Comparison of ENCODE assay signal across 37 mouse cellular contexts in genomic region chr8:94129133-94129789, GRCm38 (mm10). TPM values are rescaled to one million over a fixed set of nuclear protein-coding genes. Genes with fewer than 3 reads are reported as not detected.
A peak's percentile ranks its signal among the peaks of the same experiment; 100 is the strongest.
DNase-seq lines count a peak whose midpoint lies in the region; ATAC-seq and TF ChIP-seq lines count a peak whose summit lies in the region.
"Had no signal": no experiment of that assay in that cellular context is flagged by ENCODE, and none has a peak within 500 bp of the region (broad histone marks: within the 10 kb centered on the region; RNA-seq: fewer than 3 reads in every experiment).

No protein-coding gene starts in this region.

- no peak for TF ChIP-seq EP300 in lung, postnatal 0 days (IDR thresholded peaks at IDR 0.05)

- peak; percentile 69 for ATAC-seq in forebrain, embryonic 14.5 days
- ATAC-seq in forebrain, embryonic 16.5 days = peak; percentile 71
- no peak for ATAC-seq in lung, postnatal 0 days
- ATAC-seq: intestine, postnatal 0 days; Patski had no signal

- no peaks in the 10 kb centered on the region for H3K9me3 ChIP-seq in forebrain, embryonic 14.5 days (replicated peaks; ENCODE audit: control insufficient read depth, low read length)
- H3K9me3 ChIP-seq in forebrain, embryonic 10.5 days = no peaks in the 10 kb centered on the region
- H3K9me3 ChIP-seq in forebrain, embryonic 16.5 days (ENCODE audit: control insufficient read depth, low read length) = no peaks in the 10 kb centered on the region
- H3K9me3 ChIP-seq in lung, postnatal 0 days (ENCODE audit: low read length) = no peaks in the 10 kb centered on the region
- H3K9me3 ChIP-seq: embryonic facial prominence, embryonic 10.5 days; embryonic facial prominence, embryonic 13.5 days; G1E; hindbrain, embryonic 12.5 days; hindbrain, embryonic 15.5 days had no signal

- no peak overlapping the region for H3K4me3 ChIP-seq in forebrain, embryonic 14.5 days (ENCODE audit: low read depth, low read length)
- H3K4me3 ChIP-seq in forebrain, embryonic 10.5 days = no peak overlapping the region
- H3K4me3 ChIP-seq in layer of hippocampus, adult 2 months = no peak overlapping the region
- no peak overlapping the region for H3K4me3 ChIP-seq in forebrain, embryonic 16.5 days (replicated peaks; ENCODE audit: low read length)
- no peak overlapping the region for H3K4me3 ChIP-seq in lung, postnatal 0 days (ENCODE audit: low read depth, low read length)
- H3K4me3 ChIP-seq: embryonic facial prominence, embryonic 10.5 days; embryonic facial prominence, embryonic 13.5 days; erythroblast, embryonic 14.5 days; hindbrain, embryonic 12.5 days; hindbrain, embryonic 15.5 days had no signal

- peak; percentile 60 for DNase-seq in forebrain, embryonic 14.5 days (ENCODE audit: low spot score)
- DNase-seq in forebrain, embryonic 10.5 days (ENCODE audit: extremely low spot score, low spot score) = no peak
- no peak for DNase-seq in layer of hippocampus, adult 2 months (ENCODE audit: low spot score in 2 of 2)
- no peak for DNase-seq in layer of hippocampus, adult 18-20 months (ENCODE audit: low spot score in 2 of 2)
- DNase-seq in adrenal gland, postnatal 10 days = no peak
- no peak for DNase-seq in lung, postnatal 0 days (ENCODE audit: low spot score)
- DNase-seq: adrenal gland, postnatal 14 days; B cell, adult 2 months; cerebellum, adult 11 months; cerebellum, adult 2 months; cerebellum, adult 9-11 months; cerebellum, postnatal 36 days; embryo, embryonic 11 days; gastrocnemius, postnatal 10 days; gastrocnemius, postnatal 36 days; kidney, adult 2 months had no signal

- peaks cover 9% of the 10 kb centered on the region; the same call in 1 of the 2 replicates for H3K4me1 ChIP-seq in forebrain, embryonic 14.5 days (ENCODE audit: control insufficient read depth, insufficient read depth, low read length)
- H3K4me1 ChIP-seq in forebrain, embryonic 10.5 days = peaks cover 4% of the 10 kb centered on the region; the same call in 1 of the 2 replicates
- H3K4me1 ChIP-seq in forebrain, embryonic 16.5 days (replicated peaks; ENCODE audit: control insufficient read depth, insufficient read depth, low read length) = peaks cover 14% of the 10 kb centered on the region
- no peaks in the 10 kb centered on the region for H3K4me1 ChIP-seq in lung, postnatal 0 days (ENCODE audit: insufficient read depth, low read depth, low read length)

- H3K4me2 ChIP-seq in forebrain, embryonic 14.5 days (ENCODE audit: low read length) = no peak overlapping the region
- H3K4me2 ChIP-seq in forebrain, embryonic 16.5 days (ENCODE audit: low read length) = no peak overlapping the region
- H3K4me2 ChIP-seq in lung, postnatal 0 days (replicated peaks; ENCODE audit: low read depth, low read length) = no peak overlapping the region
- H3K4me2 ChIP-seq: embryonic facial prominence, embryonic 13.5 days; heart, embryonic 11.5 days; hindbrain, embryonic 12.5 days; hindbrain, embryonic 15.5 days had no signal

- no peak overlapping the region for H3K27ac ChIP-seq in forebrain, embryonic 14.5 days (ENCODE audit: low read depth, low read length)
- no peak overlapping the region for H3K27ac ChIP-seq in forebrain, embryonic 10.5 days
- H3K27ac ChIP-seq in layer of hippocampus, adult 2 months = peak overlapping the region; percentile 76; the same call in 1 of the 2 replicates
- H3K27ac ChIP-seq in forebrain, embryonic 16.5 days (ENCODE audit: low read length) = peak overlapping the region; percentile 73
- no peak overlapping the region for H3K27ac ChIP-seq in lung, postnatal 0 days (ENCODE audit: low read length)
- H3K27ac ChIP-seq: embryonic facial prominence, embryonic 10.5 days; embryonic facial prominence, embryonic 13.5 days; hindbrain, embryonic 12.5 days; hindbrain, embryonic 15.5 days had no signal

- no peak overlapping the region for H3K9ac ChIP-seq in forebrain, embryonic 14.5 days (ENCODE audit: low read length)
- no peak overlapping the region for H3K9ac ChIP-seq in forebrain, embryonic 16.5 days (replicated peaks; ENCODE audit: low read depth, low read length)
- no peak overlapping the region for H3K9ac ChIP-seq in lung, postnatal 0 days (replicated peaks; ENCODE audit: low read depth)
- H3K9ac ChIP-seq: embryonic facial prominence, embryonic 13.5 days; hindbrain, embryonic 12.5 days; hindbrain, embryonic 15.5 days had no signal

- no peaks in the 10 kb centered on the region for H3K27me3 ChIP-seq in forebrain, embryonic 14.5 days (replicated peaks; ENCODE audit: control insufficient read depth, insufficient read depth, low read length)
- H3K27me3 ChIP-seq in forebrain, embryonic 10.5 days (ENCODE audit: poor library complexity, severe bottlenecking) = no peaks in the 10 kb centered on the region
- no peaks in the 10 kb centered on the region for H3K27me3 ChIP-seq in forebrain, embryonic 16.5 days (replicated peaks; ENCODE audit: control insufficient read depth, insufficient read depth, low read length)
- H3K27me3 ChIP-seq in lung, postnatal 0 days (replicated peaks; ENCODE audit: insufficient read depth, low read length) = no peaks in the 10 kb centered on the region
- H3K27me3 ChIP-seq: embryonic facial prominence, embryonic 13.5 days; hindbrain, embryonic 12.5 days; hindbrain, embryonic 15.5 days; Patski had no signal

- H3K36me3 ChIP-seq in forebrain, embryonic 14.5 days (ENCODE audit: control insufficient read depth, insufficient read depth, low read length) = no peaks in the 10 kb centered on the region
- no peaks in the 10 kb centered on the region for H3K36me3 ChIP-seq in forebrain, embryonic 10.5 days (replicated peaks)
- no peaks in the 10 kb centered on the region for H3K36me3 ChIP-seq in forebrain, embryonic 16.5 days (ENCODE audit: control insufficient read depth, insufficient read depth)
- no peaks in the 10 kb centered on the region for H3K36me3 ChIP-seq in lung, postnatal 0 days (ENCODE audit: insufficient read depth, low read length)
- H3K36me3 ChIP-seq: embryonic facial prominence, embryonic 10.5 days; embryonic facial prominence, embryonic 13.5 days; G1E; hindbrain, embryonic 12.5 days; hindbrain, embryonic 15.5 days had no signal

- 66% methylated on average over 6 of the region's 6 CpGs for WGBS in forebrain, embryonic 14.5 days
- WGBS in forebrain, embryonic 10.5 days = 84% methylated on average over 6 of the region's 6 CpGs
- 63% methylated on average over 6 of the region's 6 CpGs for WGBS in forebrain, embryonic 16.5 days
- WGBS in lung, postnatal 0 days = 83% methylated on average over 6 of the region's 6 CpGs

- TF ChIP-seq CTCF in layer of hippocampus, adult 2 months (conservative IDR thresholded peaks at IDR 0.05) = no peak
- no peak for TF ChIP-seq CTCF in lung, postnatal 0 days (IDR thresholded peaks at IDR 0.05)

RNA-seq across cellular contexts. Expression of gene Mt4, which starts 7.7 kb away (rescaled TPM):
- polyA plus RNA-seq in forebrain, embryonic 14.5 days (2014; fragmentation: Nextera tagmentation; extraction: Ambion mirVana) = not detected in 2 replicates
- polyA plus RNA-seq in forebrain, embryonic 10.5 days (2016; fragmentation: Nextera tagmentation; extraction: Ambion mirVana) = not detected in 2 replicates
- not detected for total RNA-seq in layer of hippocampus, adult 2 months (2021)
- not detected for total RNA-seq in layer of hippocampus, adult 18-20 months (2021)
- not detected in 2 replicates for polyA plus RNA-seq in forebrain, embryonic 16.5 days (2015; fragmentation: Nextera tagmentation; extraction: Ambion mirVana)
- not detected for total RNA-seq in adrenal gland, postnatal 10 days (2021)
- polyA plus RNA-seq in lung, postnatal 0 days (2015; fragmentation: Nextera tagmentation; extraction: Ambion mirVana) = not detected in 2 replicates
- total RNA-seq: adrenal gland, adult 18-20 months; adrenal gland, postnatal 14 days; adrenal gland, postnatal 4 days; CH12.LX; G1E; gastrocnemius, adult 18-20 months; gastrocnemius, postnatal 10 days; gastrocnemius, postnatal 36 days; granulocyte monocyte progenitor cell, adult 5-6 weeks; heart, adult 8-10 months; heart, postnatal 25 days; hematopoietic stem cell, adult 5-6 weeks had no signal
- polyA plus RNA-seq: cerebellum, adult 2 months; cortical plate, adult 2 months; embryonic facial prominence, embryonic 10.5 days; embryonic facial prominence, embryonic 13.5 days; erythroblast, embryonic 14.5 days; G1E; heart, embryonic 11.5 days; heart, embryonic 14.5 days; heart, postnatal 0 days; hindbrain, embryonic 12.5 days; hindbrain, embryonic 15.5 days; kidney, adult 2 months; Patski had no signal

RNA-seq across cellular contexts. Expression of gene Mt3, which starts 23.1 kb away (rescaled TPM):
- polyA plus RNA-seq in forebrain, embryonic 14.5 days (2014; fragmentation: Nextera tagmentation; extraction: Ambion mirVana) = 237 and 306 TPM in 2 replicates
- polyA plus RNA-seq in forebrain, embryonic 10.5 days (2016; fragmentation: Nextera tagmentation; extraction: Ambion mirVana) = 20.7 and 21.5 TPM in 2 replicates
- 1,000 to 10,000 TPM; 1,175 to 1,192 TPM for total RNA-seq in layer of hippocampus, adult 2 months (2021)
- 1,000 to 10,000 TPM; 1,203 to 1,275 TPM for total RNA-seq in layer of hippocampus, adult 18-20 months (2021)
- polyA plus RNA-seq in forebrain, embryonic 16.5 days (2015; fragmentation: Nextera tagmentation; extraction: Ambion mirVana) = 191 and 212 TPM in 2 replicates
- total RNA-seq in adrenal gland, postnatal 10 days (2021) = 10 to 100 TPM in 1 of 2 experiments, 1 to 10 TPM in 1; 7.6 to 11.1 TPM
- polyA plus RNA-seq in lung, postnatal 0 days (2015; fragmentation: Nextera tagmentation; extraction: Ambion mirVana) = 2.6 TPM in 2 replicates
- total RNA-seq: G1E; granulocyte monocyte progenitor cell, adult 5-6 weeks; hematopoietic stem cell, adult 5-6 weeks had no signal
- polyA plus RNA-seq: erythroblast, embryonic 14.5 days; G1E; Patski had no signal

RNA-seq across cellular contexts. Expression of gene Bbs2, which starts 30.5 kb away (rescaled TPM):
- 18.7 and 22.8 TPM in 2 replicates for polyA plus RNA-seq in forebrain, embryonic 14.5 days (2014; fragmentation: Nextera tagmentation; extraction: Ambion mirVana)
- polyA plus RNA-seq in forebrain, embryonic 10.5 days (2016; fragmentation: Nextera tagmentation; extraction: Ambion mirVana) = 18.3 and 19.7 TPM in 2 replicates
- 10 to 100 TPM; 27.6 to 31.4 TPM for total RNA-seq in layer of hippocampus, adult 2 months (2021)
- total RNA-seq in layer of hippocampus, adult 18-20 months (2021) = 10 to 100 TPM; 26.1 to 28.5 TPM
- polyA plus RNA-seq in forebrain, embryonic 16.5 days (2015; fragmentation: Nextera tagmentation; extraction: Ambion mirVana) = 19.8 and 21.0 TPM in 2 replicates
- total RNA-seq in adrenal gland, postnatal 10 days (2021) = 10 to 100 TPM; 13.0 to 17.4 TPM
- polyA plus RNA-seq in lung, postnatal 0 days (2015; fragmentation: Nextera tagmentation; extraction: Ambion mirVana) = 7.3 and 9.5 TPM in 2 replicates

RNA-seq across cellular contexts. Expression of gene Mt2, which starts 43.2 kb away (rescaled TPM):
- 29.4 and 47.5 TPM in 2 replicates for polyA plus RNA-seq in forebrain, embryonic 14.5 days (2014; fragmentation: Nextera tagmentation; extraction: Ambion mirVana)
- polyA plus RNA-seq in forebrain, embryonic 10.5 days (2016; fragmentation: Nextera tagmentation; extraction: Ambion mirVana) = 55.1 and 68.7 TPM in 2 replicates
- 100 to 1,000 TPM; 545 to 546 TPM for total RNA-seq in layer of hippocampus, adult 2 months (2021)
- 100 to 1,000 TPM; 501 to 598 TPM for total RNA-seq in layer of hippocampus, adult 18-20 months (2021)
- 30.4 and 42.4 TPM in 2 replicates for polyA plus RNA-seq in forebrain, embryonic 16.5 days (2015; fragmentation: Nextera tagmentation; extraction: Ambion mirVana)
- 100 to 1,000 TPM in 1 of 2 experiments, 10 to 100 TPM in 1; 67.8 to 348 TPM for total RNA-seq in adrenal gland, postnatal 10 days (2021)
- 143 and 159 TPM in 2 replicates for polyA plus RNA-seq in lung, postnatal 0 days (2015; fragmentation: Nextera tagmentation; extraction: Ambion mirVana)

RNA-seq across cellular contexts. Expression of gene Mt1, which starts 49.6 kb away (rescaled TPM):
- polyA plus RNA-seq in forebrain, embryonic 14.5 days (2014; fragmentation: Nextera tagmentation; extraction: Ambion mirVana) = 77.2 and 110 TPM in 2 replicates
- 204 and 219 TPM in 2 replicates for polyA plus RNA-seq in forebrain, embryonic 10.5 days (2016; fragmentation: Nextera tagmentation; extraction: Ambion mirVana)
- 100 to 1,000 TPM; 636 to 650 TPM for total RNA-seq in layer of hippocampus, adult 2 months (2021)
- total RNA-seq in layer of hippocampus, adult 18-20 months (2021) = 100 to 1,000 TPM; 625 to 755 TPM
- polyA plus RNA-seq in forebrain, embryonic 16.5 days (2015; fragmentation: Nextera tagmentation; extraction: Ambion mirVana) = 75.0 and 96.2 TPM in 2 replicates
- 100 to 1,000 TPM; 147 to 449 TPM for total RNA-seq in adrenal gland, postnatal 10 days (2021)
- polyA plus RNA-seq in lung, postnatal 0 days (2015; fragmentation: Nextera tagmentation; extraction: Ambion mirVana) = 836 and 858 TPM in 2 replicates

Comparison
In these comparisons a context has a peak if more than half of its experiments do, and no peak if none do; other contexts are left out.
1. H3K27ac ChIP-seq: peak in layer of hippocampus, adult 2 months (single experiment) and forebrain, embryonic 16.5 days (single experiment); none in forebrain, embryonic 14.5 days (single experiment), forebrain, embryonic 10.5 days (single experiment) and lung, postnatal 0 days (single experiment).